Mouse (Mus musculus) G1E (cell line): ENCODE results near the gene Gm13941.

Source experiments
- CTCF ChIP-seq: IDR thresholded peaks from 2 replicates; pipeline ENCODE4 v1.5.1; 2012; ENCODE audit warnings: low read depth, low read length, inconsistent platforms, mixed read lengths
- GATA1 ChIP-seq: IDR thresholded peaks from 2 replicates; pipeline ENCODE4 v1.6.1; 2012; ENCODE audit warnings: borderline replicate concordance, low read length, inconsistent platforms, mixed read lengths
- GATA2 ChIP-seq: IDR thresholded peaks from 2 replicates; pipeline ENCODE4 v1.6.1; 2012; ENCODE audit warnings: low read depth, low read length, inconsistent platforms, borderline replicate concordance
- POLR2AphosphoS5 ChIP-seq: IDR thresholded peaks from 2 replicates; pipeline ENCODE4 v1.6.1; 2012; ENCODE audit warnings: low read depth, low read length, inconsistent platforms; ENCODE audit not compliant: insufficient replicate concordance
- TAL1 ChIP-seq: conservative IDR thresholded peaks from 2 replicates; pipeline ENCODE4 v1.6.1; 2012; ENCODE audit warnings: low read depth, low read length, inconsistent platforms, mixed read lengths

DNA sequence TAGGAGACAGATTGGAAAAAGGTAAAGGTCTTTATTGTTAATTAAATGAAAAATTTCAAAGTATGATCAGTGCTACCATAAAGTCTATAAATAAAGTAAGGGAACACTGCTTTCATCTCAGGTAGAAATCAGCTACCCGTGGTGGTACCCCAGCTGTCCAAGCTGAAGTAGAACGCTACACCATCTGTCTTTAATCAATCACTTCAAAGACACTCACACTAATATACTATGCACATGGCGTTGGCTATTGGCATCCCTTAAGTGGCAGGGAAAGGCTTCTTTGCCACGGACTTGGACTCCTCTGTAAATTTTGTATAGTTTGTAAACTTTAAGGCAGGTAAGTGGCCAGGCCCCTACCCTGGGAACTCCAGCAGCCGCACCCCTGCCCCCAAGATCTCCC lies 30.0 kb upstream of the Gm13941 start:
- TF ChIP-seq CTCF = no peak
- no peak for TF ChIP-seq TAL1
- no peak for TF ChIP-seq GATA2
- no peak for TF ChIP-seq GATA1
- no peak for TF ChIP-seq POLR2AphosphoS5
